Mouse (Mus musculus) spleen, adult 2 months (tissue): ENCODE results near the gene Hoxa9.

ENCODE experiments used
- CTCF ChIP-seq: fragments of 200-500 bp; IDR thresholded peaks from 2 replicates; pipeline ENCODE4 v1.5.1; 2011; ENCODE audit warnings: mild to moderate bottlenecking, inconsistent platforms; ENCODE audit not compliant: insufficient read depth, insufficient read length, insufficient replicate concordance; ENCODE audit errors: extremely low read depth
- POLR2A ChIP-seq: fragments of 200-500 bp; IDR thresholded peaks from 2 replicates; pipeline ENCODE4 v1.6.1; 2011; ENCODE audit warnings: low read depth, low read length, inconsistent platforms

- TF ChIP-seq CTCF (no peak), POLR2A (no peak)
These were observed 53.1 kb downstream of the Hoxa9 start for GRCm38 (mm10) chr6:52177806-52178205.
